In the genomic region with DNA sequence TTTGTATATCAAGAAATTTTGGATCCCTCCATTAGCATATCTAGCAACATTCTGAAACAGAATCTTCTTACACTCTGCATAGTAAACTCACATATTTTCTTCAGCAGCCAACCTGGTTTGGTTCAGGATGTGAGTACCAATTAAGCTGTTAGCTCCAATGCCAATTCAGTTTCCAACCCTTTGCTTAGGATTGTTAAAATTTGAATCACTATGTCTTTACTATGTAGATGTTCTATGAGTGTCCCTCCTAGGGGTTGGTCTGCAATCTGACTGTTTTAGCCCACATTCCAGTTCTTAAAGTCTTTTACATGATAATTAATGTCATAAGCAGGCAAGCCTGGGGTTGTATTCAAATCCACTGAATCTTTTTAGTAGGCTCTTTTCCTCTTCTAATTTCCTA, we compare ENCODE assay signal across 14 mouse cellular contexts.
"Had no signal": no experiment of that assay in that cellular context is flagged by ENCODE, and none has a peak within 500 bp of the region (broad histone marks: within the 10 kb centered on the region; RNA-seq: fewer than 3 reads in every experiment).

No protein-coding gene starts in this region.

- DNase-seq: cerebellum, postnatal 10 days; cerebellum, postnatal 14 days; cerebellum, postnatal 25 days; cerebellum, postnatal 36 days; embryo, embryonic 11 days; forebrain, postnatal 0 days; gastrocnemius, adult 2 months; gastrocnemius, postnatal 10 days; gastrocnemius, postnatal 14 days; gastrocnemius, postnatal 25 days; gastrocnemius, postnatal 36 days; heart, adult 11 months; heart, adult 18-20 months; heart, adult 2 months had no signal
